Mouse (Mus musculus) MEL (cell line): ENCODE results near the gene Chrna9.

Experiments used
- CTCF ChIP-seq, 3 experiments: IDR thresholded peaks in 2 of 3; conservative IDR thresholded peaks in 1 of 3; 2 replicates each; pipeline ENCODE4 v1.5.1; 2011 to 2012; ENCODE audit warnings: low read length in 3 of 3, low read depth in 2 of 3, mild to moderate bottlenecking in 2 of 3, improper control_type of control experiment in 1 of 3, inconsistent platforms in 1 of 3, mixed read lengths in 1 of 3, moderate library complexity in 1 of 3; ENCODE audit not compliant: control insufficient read depth in 1 of 3, insufficient read depth in 1 of 3, poor library complexity in 1 of 3, severe bottlenecking in 1 of 3
- HCFC1 ChIP-seq: IDR thresholded peaks from 2 replicates; pipeline ENCODE4 v1.6.1; 2012; ENCODE audit warnings: low read depth, mild to moderate bottlenecking, inconsistent platforms, low read length, improper control_type of control experiment, moderate library complexity
- KAT2A ChIP-seq: conservative IDR thresholded peaks from 2 replicates; pipeline ENCODE4 v1.6.1; 2012; ENCODE audit warnings: low read depth, low read length, improper control_type of control experiment, inconsistent platforms
- POLR2A ChIP-seq, 2 experiments: IDR thresholded peaks; 2 replicates each; pipeline ENCODE4 v1.6.1; 2011 to 2012; ENCODE audit warnings: low read length in 2 of 2, mild to moderate bottlenecking in 2 of 2, control low read depth in 1 of 2, improper control_type of control experiment in 1 of 2, low read depth in 1 of 2, moderate library complexity in 1 of 2; ENCODE audit not compliant: control insufficient read depth in 1 of 2, insufficient read depth in 1 of 2, poor library complexity in 1 of 2
- USF2 ChIP-seq, 2 experiments: IDR thresholded peaks; 2 replicates each; pipeline ENCODE4 v1.6.1; 2011 to 2012; ENCODE audit warnings: improper control_type of control experiment in 2 of 2, low read length in 2 of 2, borderline replicate concordance in 1 of 2, inconsistent platforms in 1 of 2, low read depth in 1 of 2, mild to moderate bottlenecking in 1 of 2; ENCODE audit not compliant: insufficient read depth in 1 of 2
- ZNF384 ChIP-seq: IDR thresholded peaks from 2 replicates; pipeline ENCODE4 v1.6.1; 2012; ENCODE audit warnings: low read depth, mild to moderate bottlenecking, inconsistent platforms, low read length, improper control_type of control experiment

DNA sequence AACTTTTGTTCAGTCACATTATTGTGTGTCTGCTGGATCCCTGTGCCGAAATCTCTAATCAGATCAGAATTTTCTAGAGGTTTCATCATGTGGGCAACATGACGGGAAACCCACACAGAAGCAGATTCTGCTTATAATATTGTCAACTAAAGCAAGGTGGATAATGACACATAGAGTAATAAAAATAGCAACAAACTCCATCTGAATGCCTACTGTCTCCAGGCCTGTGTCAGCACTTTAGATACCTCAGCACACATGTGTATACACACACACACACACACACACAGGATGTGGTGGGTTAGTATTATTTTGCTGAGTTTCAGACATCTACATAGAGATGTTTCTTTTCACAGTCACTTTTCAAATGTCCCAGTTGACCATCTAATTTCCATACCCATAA lies 37.0 kb upstream of the Chrna9 start:
- no peak for TF ChIP-seq CTCF (IDR thresholded peaks at IDR 0.05 in 2 of 3, conservative IDR thresholded peaks at IDR 0.05 in 1 of 3; ENCODE audit: control insufficient read depth in 1 of 3, insufficient read depth in 1 of 3, low read depth in 2 of 3, low read length in 3 of 3, poor library complexity in 1 of 3, severe bottlenecking in 1 of 3)
- TF ChIP-seq POLR2A (IDR thresholded peaks at IDR 0.05; ENCODE audit: control insufficient read depth in 1 of 2, insufficient read depth in 1 of 2, low read depth in 1 of 2, low read length in 2 of 2, poor library complexity in 1 of 2) = no peak
- no peak for TF ChIP-seq ZNF384
- TF ChIP-seq USF2 (IDR thresholded peaks at IDR 0.05; ENCODE audit: borderline replicate concordance in 1 of 2, insufficient read depth in 1 of 2, low read depth in 1 of 2, low read length in 2 of 2) = no peak
- TF ChIP-seq HCFC1 = no peak
- no peak; the same call in 1 of the 2 replicates for TF ChIP-seq KAT2A
